Mouse (Mus musculus) cortical plate, adult 2 months (tissue): ENCODE results near the gene Foxn1.

Source experiments
- CTCF ChIP-seq: fragments of 200-500 bp; IDR thresholded peaks from 2 replicates; pipeline ENCODE4 v1.5.1; 2011; ENCODE audit warnings: mild to moderate bottlenecking, control low read depth, low read length; ENCODE audit not compliant: insufficient read depth; ENCODE audit errors: extremely low read depth
- POLR2A ChIP-seq: fragments of 200-500 bp; IDR thresholded peaks from 2 replicates; pipeline ENCODE4 v1.6.1; 2011; ENCODE audit warnings: mild to moderate bottlenecking, low read length, control low read depth; ENCODE audit not compliant: insufficient read depth; ENCODE audit errors: extremely low read depth

DNA sequence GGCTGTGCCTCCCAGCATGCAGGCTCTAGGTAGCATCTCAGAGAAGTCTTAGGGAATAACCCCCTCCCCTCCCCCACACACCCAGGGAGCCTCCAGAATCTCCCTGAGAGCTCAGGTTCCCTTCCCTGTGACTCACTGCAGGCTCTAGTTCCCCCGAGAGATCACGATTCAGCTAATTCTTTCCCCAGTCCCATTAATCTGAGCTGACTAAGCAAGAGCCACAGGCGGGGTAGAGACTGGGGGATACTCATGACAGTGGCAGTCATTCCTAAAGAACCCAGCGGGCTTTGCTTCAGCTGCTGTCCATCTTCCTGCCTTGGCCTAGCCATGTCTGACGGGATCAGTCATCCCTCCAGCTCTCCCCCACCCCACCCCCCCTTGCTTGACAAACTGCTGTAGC is 3.7 kb downstream of the Foxn1 start:
- no peak for TF ChIP-seq POLR2A
- TF ChIP-seq CTCF = no peak
